Mouse (Mus musculus): ENCODE results near the gene Mrps33.
A peak's percentile ranks its signal among the peaks of the same experiment; 100 is the strongest.

Mrps33 gene

GRCm38 (mm10) chr6:39810612-39811116 lies at the start of gene Mrps33:
TSS of gene Mrps33 (minus strand) at chr6:39810988.
- DNase-seq (ENCODE audit: low spot score) = peak; percentile 99

GRCm38 (mm10) chr6:39849667-39850066 lies 38.9 kb upstream of the Mrps33 start:
- no peak for DNase-seq (ENCODE audit: low spot score)

- no peak for DNase-seq (ENCODE audit: low spot score)
Observed at GRCm38 (mm10) chr6:39848766-39849165, 38.0 kb upstream of the Mrps33 start.

- no peak for DNase-seq (ENCODE audit: low spot score)
Observed at GRCm38 (mm10) chr6:39847538-39847937, 36.8 kb upstream of the Mrps33 start.

GRCm38 (mm10) chr6:39843698-39844342 lies 33.0 kb upstream of the Mrps33 start:
- no peak for DNase-seq (ENCODE audit: low spot score)

- DNase-seq (ENCODE audit: low spot score) = no peak
Observed at GRCm38 (mm10) chr6:39828736-39829135, 17.9 kb upstream of the Mrps33 start.

- no peak for DNase-seq (ENCODE audit: low spot score)
Observed at GRCm38 (mm10) chr6:39821241-39821640, 10.5 kb upstream of the Mrps33 start.

- no peak for DNase-seq (ENCODE audit: low spot score)
Observed at GRCm38 (mm10) chr6:39818922-39819321, 8.1 kb upstream of the Mrps33 start.

- no peak for DNase-seq (ENCODE audit: low spot score)
Observed at GRCm38 (mm10) chr6:39808511-39808910, 2.3 kb downstream of the Mrps33 start.

GRCm38 (mm10) chr6:39807050-39807560 lies 3.7 kb downstream of the Mrps33 start:
- DNase-seq (ENCODE audit: low spot score) = no peak

- DNase-seq (ENCODE audit: low spot score) = no peak
Observed at GRCm38 (mm10) chr6:39806336-39806735, 4.5 kb downstream of the Mrps33 start.

GRCm38 (mm10) chr6:39805916-39806315 lies 4.9 kb downstream of the Mrps33 start:
- no peak for DNase-seq (ENCODE audit: low spot score)

- no peak for DNase-seq (ENCODE audit: low spot score)
Observed at GRCm38 (mm10) chr6:39800977-39801376, 9.8 kb downstream of the Mrps33 start.

GRCm38 (mm10) chr6:39797076-39797475 lies 13.7 kb downstream of the Mrps33 start:
- no peak for DNase-seq (ENCODE audit: low spot score)

- no peak for DNase-seq (ENCODE audit: low spot score)
Observed at GRCm38 (mm10) chr6:39796150-39796549, 14.6 kb downstream of the Mrps33 start.

GRCm38 (mm10) chr6:39791806-39792205 lies 19.0 kb downstream of the Mrps33 start:
- DNase-seq (ENCODE audit: low spot score) = no peak

GRCm38 (mm10) chr6:39788408-39788807 lies 22.4 kb downstream of the Mrps33 start:
- no peak for DNase-seq (ENCODE audit: low spot score)

GRCm38 (mm10) chr6:39787783-39788182 lies 23.0 kb downstream of the Mrps33 start:
- DNase-seq (ENCODE audit: low spot score) = no peak

GRCm38 (mm10) chr6:39785944-39786343 lies 24.8 kb downstream of the Mrps33 start:
- no peak for DNase-seq (ENCODE audit: low spot score)

- no peak for DNase-seq (ENCODE audit: low spot score)
Observed at GRCm38 (mm10) chr6:39783521-39783920, 27.3 kb downstream of the Mrps33 start.

GRCm38 (mm10) chr6:39782618-39783017 lies 28.2 kb downstream of the Mrps33 start:
- DNase-seq (ENCODE audit: low spot score) = peak; percentile 64

- peak; percentile 83 for DNase-seq (ENCODE audit: low spot score)
Observed at GRCm38 (mm10) chr6:39781766-39782530, 28.8 kb downstream of the Mrps33 start.
